Mouse (Mus musculus) neural tube, postnatal 0 days (tissue): Measurements from ENCODE around the gene Rapgef3. TPM values are rescaled to one million over a fixed set of nuclear protein-coding genes. Genes with fewer than 3 reads are reported as not detected.

Experiments
- polyA plus RNA-seq: library from polyadenylated mRNA; unstranded; fragments of >200 nt; fragmentation: Nextera tagmentation; extraction: Ambion mirVana; gene quantifications from 2 replicates; pipeline ENCODE4 v1.2.1, GENCODE M21; 2015

The Rapgef3 gene
- polyA plus RNA-seq: 14.3 and 15.3 TPM in 2 replicates

GRCm38 (mm10) chr15:97767280-97768186 is at the start of gene Rapgef3:
TSS of gene Rapgef3 (minus strand) at chr15:97767972.

GRCm38 (mm10) chr15:97778311-97779098 is 10.7 kb upstream of the Rapgef3 start, which contains the start of gene Slc48a1:
TSS of gene Slc48a1 (plus strand) at chr15:97778520.

GRCm38 (mm10) chr15:97731111-97731510 is 36.7 kb downstream of the Rapgef3 start, which contains the start of gene Endou:
TSS of gene Endou (minus strand) at chr15:97731339.

GRCm38 (mm10) chr15:97705211-97706050 is 62.3 kb downstream of the Rapgef3 start, which contains the start of gene Rpap3:
TSS of gene Rpap3 (minus strand) at chr15:97705825.

Other genes with a start within 250 kb of the Rapgef3 start
- gene Rpap3, start 62.1 kb downstream of the Rapgef3 start, polyA plus RNA-seq: 31.4 and 32.7 TPM in 2 replicates
- gene Endou, start 36.6 kb downstream of the Rapgef3 start, polyA plus RNA-seq: 0.14 and 0.28 TPM in 2 replicates
- gene Slc48a1, start 10.5 kb upstream of the Rapgef3 start, polyA plus RNA-seq: 159 and 161 TPM in 2 replicates
- gene Hdac7, start 76.5 kb upstream of the Rapgef3 start, polyA plus RNA-seq: 20.1 and 27.2 TPM in 2 replicates
- gene Vdr, start 142.7 kb upstream of the Rapgef3 start, polyA plus RNA-seq: 0.17 and 0.22 TPM in 2 replicates
- gene Tmem106c, start 196.2 kb upstream of the Rapgef3 start, polyA plus RNA-seq: 36.3 and 44.7 TPM in 2 replicates
- gene Col2a1, start 236.7 kb upstream of the Rapgef3 start, polyA plus RNA-seq: 2.6 and 4.1 TPM in 2 replicates